Mouse (Mus musculus) megakaryocyte, adult 5-6 weeks (primary cell): ENCODE data around the gene Kcmf1. TPM values are rescaled to one million over a fixed set of nuclear protein-coding genes. Genes with fewer than 3 reads are reported as not detected.

Source experiments
- total RNA-seq, 2 experiments: library from RNA; stranded (forward) in 1 of 2; stranded (reverse) in 1 of 2; fragments of 153-499, 151-499 nt in 1 of 2; fragments of 221-1000, 200-1000 nt in 1 of 2; gene quantifications; 2 replicates each; pipeline versions ENCODE4 v1.2.3 to v1.2.4; 2015 to 2017

Kcmf1 gene
- total RNA-seq, 2 experiments from 2014 or later, result 100 to 110 TPM

Other genes starting within 250 kb of the Kcmf1 start
- 0.25 TPM in 1 of 2 replicates, not detected in the other for gene Tcf7l1, start 110.7 kb downstream of the Kcmf1 start, total RNA-seq (2015)
- gene Tcf7l1, start 110.7 kb downstream of the Kcmf1 start, total RNA-seq (2017), result not detected in 2 replicates
- gene Tmsb10, start 58.8 kb upstream of the Kcmf1 start, total RNA-seq (2015), result 3,978 and 3,999 TPM in 2 replicates
- 2,780 and 3,394 TPM in 2 replicates for gene Tmsb10, start 58.8 kb upstream of the Kcmf1 start, total RNA-seq (2017)